In the genomic region with DNA sequence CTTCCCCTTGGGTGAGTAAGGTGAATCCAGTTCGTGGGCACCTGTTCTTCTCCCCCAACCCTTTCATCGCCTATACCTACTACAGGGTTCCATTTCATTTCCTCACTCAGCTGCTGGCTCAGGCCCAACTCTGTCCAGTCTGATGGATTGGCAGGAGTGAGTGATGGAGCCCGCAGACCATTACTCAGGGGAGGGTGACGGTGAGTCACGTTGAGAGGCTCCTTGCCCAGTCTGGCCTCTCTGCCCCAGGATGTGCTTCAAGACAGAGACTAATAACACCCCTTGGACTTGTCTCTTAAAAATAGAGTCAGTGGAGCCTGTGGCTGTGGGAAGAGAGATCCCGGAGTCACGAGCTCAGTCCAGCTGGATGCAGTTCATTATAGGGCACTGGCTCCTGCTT, we compare ENCODE assay signal across 25 mouse cellular contexts. TPM values are rescaled to one million over a fixed set of nuclear protein-coding genes. Genes with fewer than 3 reads are reported as not detected.
A peak's percentile ranks its signal among the peaks of the same experiment; 100 is the strongest.
DNase-seq lines count a peak whose midpoint lies in the region; ATAC-seq lines count a peak whose summit lies in the region.
"Had no signal": no experiment of that assay in that cellular context is flagged by ENCODE, and none has a peak within 500 bp of the region (broad histone marks: within the 10 kb centered on the region; RNA-seq: fewer than 3 reads in every experiment).

No protein-coding gene starts in this region.

- no peaks in the 10 kb centered on the region for H3K36me3 ChIP-seq in neural tube, embryonic 14.5 days (ENCODE audit: control insufficient read depth, insufficient read depth, low read length)
- H3K36me3 ChIP-seq in neural tube, embryonic 15.5 days = no peaks in the 10 kb centered on the region
- no peaks in the 10 kb centered on the region for H3K36me3 ChIP-seq in forebrain, embryonic 11.5 days (ENCODE audit: control insufficient read depth, insufficient read depth, low read length)
- H3K36me3 ChIP-seq: heart, embryonic 13.5 days; hindbrain, embryonic 12.5 days; limb, embryonic 12.5 days; liver, embryonic 13.5 days; midbrain, embryonic 12.5 days had no signal

- no peak overlapping the region for H3K27ac ChIP-seq in neural tube, embryonic 14.5 days (ENCODE audit: low read depth, low read length)
- no peak overlapping the region for H3K27ac ChIP-seq in neural tube, embryonic 15.5 days (replicated peaks)
- H3K27ac ChIP-seq in forebrain, embryonic 11.5 days (ENCODE audit: low read depth, low read length) = no peak overlapping the region
- H3K27ac ChIP-seq: heart, adult 2 months; heart, embryonic 13.5 days; hindbrain, embryonic 12.5 days; layer of hippocampus, adult 2 months; limb, embryonic 12.5 days; liver, embryonic 13.5 days; midbrain, embryonic 12.5 days had no signal

- 76% methylated on average over 7 of the region's 7 CpGs for WGBS in neural tube, embryonic 14.5 days
- WGBS in neural tube, embryonic 15.5 days = 80% methylated on average over 7 of the region's 7 CpGs
- 87% methylated on average over 7 of the region's 7 CpGs for WGBS in forebrain, embryonic 11.5 days

- no peak overlapping the region for H3K9ac ChIP-seq in neural tube, embryonic 14.5 days (replicated peaks; ENCODE audit: low read depth, low read length)
- no peak overlapping the region for H3K9ac ChIP-seq in neural tube, embryonic 15.5 days (replicated peaks)
- H3K9ac ChIP-seq in forebrain, embryonic 11.5 days (ENCODE audit: low read length) = no peak overlapping the region
- H3K9ac ChIP-seq: heart, embryonic 13.5 days; hindbrain, embryonic 12.5 days; limb, embryonic 12.5 days; liver, embryonic 13.5 days; midbrain, embryonic 12.5 days had no signal

- DNase-seq in adrenal gland, adult (ENCODE audit: inconsistent age in 2 of 2, low spot score in 1 of 2) = peak; percentile 66 to 73
- no peak for DNase-seq in adrenal gland, postnatal 4 days (ENCODE audit: low spot score in 2 of 2)
- DNase-seq in adrenal gland, postnatal 10 days = peak; percentile 41
- no peak for DNase-seq in forebrain, embryonic 11.5 days (ENCODE audit: low spot score)
- no peak for DNase-seq in lung, postnatal 25 days (ENCODE audit: low spot score)
- DNase-seq: cerebellum, adult 9-10 months; gastrocnemius, postnatal 14 days; heart, adult 2 months; heart, postnatal 14 days; kidney, adult 8-10 months; kidney, postnatal 25 days; liver, embryonic 13.5 days; lung, adult 2 months; lung, postnatal 14 days; right cerebral cortex, postnatal 14 days; thymus, postnatal 36 days had no signal

- H3K9me3 ChIP-seq in neural tube, embryonic 14.5 days (ENCODE audit: control insufficient read depth, low read length) = no peaks in the 10 kb centered on the region
- H3K9me3 ChIP-seq in neural tube, embryonic 15.5 days (replicated peaks) = no peaks in the 10 kb centered on the region
- no peaks in the 10 kb centered on the region for H3K9me3 ChIP-seq in forebrain, embryonic 11.5 days (ENCODE audit: control insufficient read depth, low read length)
- H3K9me3 ChIP-seq: heart, embryonic 13.5 days; hindbrain, embryonic 12.5 days; limb, embryonic 12.5 days; liver, embryonic 13.5 days; midbrain, embryonic 12.5 days had no signal

- peak; percentile 18; the same call in 1 of the 2 replicates for ATAC-seq in neural tube, embryonic 14.5 days (ENCODE audit: low read depth)
- ATAC-seq in neural tube, embryonic 15.5 days (ENCODE audit: low FRiP score) = no peak
- ATAC-seq in forebrain, embryonic 11.5 days (replicated peaks; ENCODE audit: low FRiP score) = no peak
- ATAC-seq: activated CD4-positive, CD25-positive, alpha-beta regulatory T cell, adult 4 months; forebrain, embryonic 14.5 days had no signal

- H3K4me1 ChIP-seq in neural tube, embryonic 14.5 days (ENCODE audit: control insufficient read depth, insufficient read depth, low read length) = no peaks in the 10 kb centered on the region
- H3K4me1 ChIP-seq in neural tube, embryonic 15.5 days = no peaks in the 10 kb centered on the region
- H3K4me1 ChIP-seq in forebrain, embryonic 11.5 days (replicated peaks; ENCODE audit: control insufficient read depth, insufficient read depth, low read length) = no peaks in the 10 kb centered on the region
- H3K4me1 ChIP-seq: hindbrain, embryonic 12.5 days; limb, embryonic 12.5 days; liver, embryonic 13.5 days; midbrain, embryonic 12.5 days had no signal

- H3K27me3 ChIP-seq in neural tube, embryonic 14.5 days (ENCODE audit: control insufficient read depth, insufficient read depth, low read length) = no peaks in the 10 kb centered on the region
- 0 out of 2 replicates have a peak, but pooled peaks cover 3% of the 10 kb centered on the region for H3K27me3 ChIP-seq in neural tube, embryonic 15.5 days (replicated peaks)
- H3K27me3 ChIP-seq in forebrain, embryonic 11.5 days (ENCODE audit: control insufficient read depth, insufficient read depth, low read length) = no peaks in the 10 kb centered on the region
- H3K27me3 ChIP-seq: hindbrain, embryonic 12.5 days; limb, embryonic 12.5 days; liver, embryonic 13.5 days; midbrain, embryonic 12.5 days had no signal

- no peak overlapping the region for H3K4me2 ChIP-seq in neural tube, embryonic 14.5 days (ENCODE audit: low read depth, low read length)
- H3K4me2 ChIP-seq in neural tube, embryonic 15.5 days = no peak overlapping the region
- H3K4me2 ChIP-seq in forebrain, embryonic 11.5 days (ENCODE audit: low read depth, low read length, severe bottlenecking) = no peak overlapping the region
- H3K4me2 ChIP-seq: heart, embryonic 13.5 days; hindbrain, embryonic 12.5 days; limb, embryonic 12.5 days; liver, embryonic 13.5 days; midbrain, embryonic 12.5 days had no signal

- H3K4me3 ChIP-seq in neural tube, embryonic 14.5 days (ENCODE audit: low read depth, low read length) = no peak overlapping the region
- H3K4me3 ChIP-seq in neural tube, embryonic 15.5 days (replicated peaks) = no peak overlapping the region
- H3K4me3 ChIP-seq in forebrain, embryonic 11.5 days (ENCODE audit: low read depth, low read length) = no peak overlapping the region
- H3K4me3 ChIP-seq: heart, adult 2 months; heart, embryonic 13.5 days; hindbrain, embryonic 12.5 days; layer of hippocampus, adult 2 months; limb, embryonic 12.5 days; liver, embryonic 13.5 days; midbrain, embryonic 12.5 days had no signal

RNA-seq across cellular contexts. Expression of gene Atp6v1g1, which starts 14.2 kb away (rescaled TPM):
- 100 to 1,000 TPM; 148 TPM for total RNA-seq in adrenal gland, postnatal 4 days (2021)
- 431 and 462 TPM in 2 replicates for polyA plus RNA-seq in neural tube, embryonic 14.5 days (2014; fragmentation: Nextera tagmentation; extraction: Ambion mirVana)
- polyA plus RNA-seq in neural tube, embryonic 15.5 days (2015; fragmentation: Nextera tagmentation; extraction: Ambion mirVana) = 402 and 431 TPM in 2 replicates
- total RNA-seq in adrenal gland, postnatal 10 days (2021) = 100 to 1,000 TPM; 128 to 131 TPM
- 298 and 308 TPM in 2 replicates for polyA plus RNA-seq in forebrain, embryonic 11.5 days (2014; fragmentation: Nextera tagmentation; extraction: Ambion mirVana)

RNA-seq across cellular contexts. Expression of gene Tmem268, which starts 28.2 kb away (rescaled TPM):
- total RNA-seq in adrenal gland, postnatal 4 days (2021) = 10 to 100 TPM; 10.8 to 14.2 TPM
- polyA plus RNA-seq in neural tube, embryonic 14.5 days (2014; fragmentation: Nextera tagmentation; extraction: Ambion mirVana) = 3.4 and 4.6 TPM in 2 replicates
- 4.9 and 7.0 TPM in 2 replicates for polyA plus RNA-seq in neural tube, embryonic 15.5 days (2015; fragmentation: Nextera tagmentation; extraction: Ambion mirVana)
- total RNA-seq in adrenal gland, postnatal 10 days (2021) = 10 to 100 TPM; 10.8 to 15.0 TPM
- polyA plus RNA-seq in forebrain, embryonic 11.5 days (2014; fragmentation: Nextera tagmentation; extraction: Ambion mirVana) = 6.0 and 8.1 TPM in 2 replicates

RNA-seq across cellular contexts. Expression of gene Whrn, which starts 34.6 kb away (rescaled TPM):
- total RNA-seq in adrenal gland, postnatal 4 days (2021) = 10 to 100 TPM; 22.6 to 26.4 TPM
- 4.0 and 6.2 TPM in 2 replicates for polyA plus RNA-seq in neural tube, embryonic 14.5 days (2014; fragmentation: Nextera tagmentation; extraction: Ambion mirVana)
- polyA plus RNA-seq in neural tube, embryonic 15.5 days (2015; fragmentation: Nextera tagmentation; extraction: Ambion mirVana) = 5.5 and 5.6 TPM in 2 replicates
- 10 to 100 TPM; 13.7 to 14.9 TPM for total RNA-seq in adrenal gland, postnatal 10 days (2021)
- polyA plus RNA-seq in forebrain, embryonic 11.5 days (2014; fragmentation: Nextera tagmentation; extraction: Ambion mirVana) = 10.7 and 11.0 TPM in 2 replicates

Comparison
In these comparisons a context has a peak if more than half of its experiments do, and no peak if none do; other contexts are left out.
1. DNase-seq: peak in adrenal gland, adult (2 of 2) and adrenal gland, postnatal 10 days (single experiment); none in adrenal gland, postnatal 4 days (0 of 2), forebrain, embryonic 11.5 days (single experiment) and lung, postnatal 25 days (single experiment).